Mouse (Mus musculus): ENCODE data around the gene Emd. TPM values are rescaled to one million over a fixed set of nuclear protein-coding genes. Genes with fewer than 3 reads are reported as not detected.

The Emd gene
- polyA plus RNA-seq, 1 experiment from 2014 or later = 28.1 TPM

DNA sequence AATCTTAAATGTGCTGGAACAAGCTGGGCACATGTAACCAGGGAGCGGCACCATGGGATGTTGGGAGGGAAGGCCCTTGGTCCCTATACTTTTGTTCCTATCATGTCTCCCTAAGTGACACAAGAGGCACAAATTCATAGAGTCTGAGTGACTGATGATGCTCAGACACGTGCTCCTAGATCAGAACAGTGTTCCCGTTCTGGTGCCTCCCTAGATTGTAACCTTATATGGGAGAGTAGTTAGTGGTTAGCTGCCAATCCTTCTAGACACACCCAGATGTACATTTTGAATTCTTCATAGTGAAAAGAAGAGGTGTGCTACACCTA lies 15.2 kb downstream of the Emd start:
- Histone ChIP-seq H3K27me3 (ENCODE audit: control insufficient read depth, insufficient read depth, low read length) (no peaks in the 10 kb centered on the region), H3K27ac (ENCODE audit: low read depth, low read length) (peak overlapping the region; percentile 91), H3K4me3 (ENCODE audit: low read length) (peak overlapping the region; percentile 62), H3K36me3 (ENCODE audit: control insufficient read depth, insufficient read depth, low read length) (peaks cover 9% of the 10 kb centered on the region; the same call in 1 of the 2 replicates), H3K9ac (ENCODE audit: low read depth, low read length) (peak overlapping the region; percentile 52), H3K4me2 (replicated peaks; ENCODE audit: low read depth, low read length) (peak overlapping the region; percentile 40), H3K9me3 (ENCODE audit: control insufficient read depth, low read length) (no peaks in the 10 kb centered on the region), H3K4me1 (ENCODE audit: control insufficient read depth, insufficient read depth, low read length) (no peaks in the 10 kb centered on the region)
- WGBS = 31% methylated on average over 3 of the region's 3 CpGs
- peak; percentile 39 for ATAC-seq (ENCODE audit: low FRiP score, low TSS enrichment)

- peak within 1 kb of the TSS; percentile 91 for H3K27ac ChIP-seq (ENCODE audit: low read depth, low read length)
- peak; percentile 92 for ATAC-seq (ENCODE audit: low FRiP score, low TSS enrichment)
- peaks cover 9% of the 10 kb centered on the region; the same call in 1 of the 2 replicates for H3K36me3 ChIP-seq (ENCODE audit: control insufficient read depth, insufficient read depth, low read length)
- peak within 1 kb of the TSS; percentile 46 for H3K4me2 ChIP-seq (replicated peaks; ENCODE audit: low read depth, low read length)
- no peaks in the 10 kb centered on the region for H3K27me3 ChIP-seq (ENCODE audit: control insufficient read depth, insufficient read depth, low read length)
- no peaks in the 10 kb centered on the region for H3K9me3 ChIP-seq (ENCODE audit: control insufficient read depth, low read length)
- H3K4me3 ChIP-seq (ENCODE audit: low read length) = peak within 1 kb of the TSS; percentile 62
- no peaks in the 10 kb centered on the region for H3K4me1 ChIP-seq (ENCODE audit: control insufficient read depth, insufficient read depth, low read length)
- H3K9ac ChIP-seq (ENCODE audit: low read depth, low read length) = peak within 1 kb of the TSS; percentile 81
- WGBS = 25% methylated on average over 42 of the region's 42 CpGs
Observed at GRCm38 (mm10) chrX:74270062-74270901, 15.8 kb downstream of the Emd start, which contains the start of gene Rpl10. Rpl10 (plus strand) TSS chrX:74270812.

- no peak for ATAC-seq (ENCODE audit: low FRiP score, low TSS enrichment)
- peak overlapping the region; percentile 62 for H3K4me3 ChIP-seq (ENCODE audit: low read length)
- peak overlapping the region; percentile 46 for H3K4me2 ChIP-seq (replicated peaks; ENCODE audit: low read depth, low read length)
- peaks cover 9% of the 10 kb centered on the region; the same call in 1 of the 2 replicates for H3K36me3 ChIP-seq (ENCODE audit: control insufficient read depth, insufficient read depth, low read length)
- H3K9ac ChIP-seq (ENCODE audit: low read depth, low read length) = peak overlapping the region; percentile 81
- WGBS = 24% methylated on average over 27 of the region's 27 CpGs
- no peaks in the 10 kb centered on the region for H3K9me3 ChIP-seq (ENCODE audit: control insufficient read depth, low read length)
- H3K27ac ChIP-seq (ENCODE audit: low read depth, low read length) = peak overlapping the region; percentile 77
- H3K4me1 ChIP-seq (ENCODE audit: control insufficient read depth, insufficient read depth, low read length) = no peaks in the 10 kb centered on the region
- no peaks in the 10 kb centered on the region for H3K27me3 ChIP-seq (ENCODE audit: control insufficient read depth, insufficient read depth, low read length)
Observed at GRCm38 (mm10) chrX:74270902-74271551, 16.5 kb downstream of the Emd start.

- no peak overlapping the region for H3K4me2 ChIP-seq (replicated peaks; ENCODE audit: low read depth, low read length)
- no peak overlapping the region for H3K9ac ChIP-seq (ENCODE audit: low read depth, low read length)
- no peaks in the 10 kb centered on the region for H3K9me3 ChIP-seq (ENCODE audit: control insufficient read depth, low read length)
- H3K36me3 ChIP-seq (ENCODE audit: control insufficient read depth, insufficient read depth, low read length) = peaks cover 9% of the 10 kb centered on the region; the same call in 1 of the 2 replicates
- WGBS = 36% methylated on average over 10 of the region's 10 CpGs
- ATAC-seq (ENCODE audit: low FRiP score, low TSS enrichment) = no peak
- no peaks in the 10 kb centered on the region for H3K4me1 ChIP-seq (ENCODE audit: control insufficient read depth, insufficient read depth, low read length)
- no peak overlapping the region for H3K4me3 ChIP-seq (ENCODE audit: low read length)
- H3K27ac ChIP-seq (ENCODE audit: low read depth, low read length) = no peak overlapping the region
- H3K27me3 ChIP-seq (ENCODE audit: control insufficient read depth, insufficient read depth, low read length) = no peaks in the 10 kb centered on the region
Observed at GRCm38 (mm10) chrX:74273422-74274322, 19.2 kb downstream of the Emd start.

DNA sequence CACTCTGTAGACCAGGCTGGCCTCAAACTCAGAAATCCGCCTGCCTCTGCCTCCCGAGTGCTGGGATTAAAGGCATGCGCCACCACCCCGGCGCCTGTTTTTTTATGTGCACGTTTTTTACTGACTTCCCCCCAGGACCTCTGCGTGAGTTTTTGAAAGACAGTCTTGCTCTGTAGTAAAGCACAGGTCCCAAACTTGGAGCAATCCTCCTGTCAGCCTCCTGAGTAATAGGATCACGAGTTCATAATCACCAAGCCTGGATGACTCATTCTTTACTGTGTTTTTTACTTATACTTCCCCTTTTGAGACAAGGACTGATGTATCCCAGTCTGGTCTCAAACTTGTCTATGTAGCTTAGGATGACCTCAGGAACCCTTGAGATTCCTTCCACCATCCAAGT lies 23.4 kb downstream of the Emd start:
- Histone ChIP-seq H3K4me2 (replicated peaks; ENCODE audit: low read depth, low read length) (no peak overlapping the region), H3K4me1 (ENCODE audit: control insufficient read depth, insufficient read depth, low read length) (no peaks in the 10 kb centered on the region), H3K9me3 (ENCODE audit: control insufficient read depth, low read length) (no peaks in the 10 kb centered on the region), H3K27ac (ENCODE audit: low read depth, low read length) (no peak overlapping the region), H3K36me3 (ENCODE audit: control insufficient read depth, insufficient read depth, low read length) (peaks cover 5% of the 10 kb centered on the region; the same call in 1 of the 2 replicates), H3K4me3 (ENCODE audit: low read length) (no peak overlapping the region), H3K27me3 (ENCODE audit: control insufficient read depth, insufficient read depth, low read length) (no peaks in the 10 kb centered on the region), H3K9ac (ENCODE audit: low read depth, low read length) (no peak overlapping the region)
- 80% methylated on average over 8 of the region's 8 CpGs for WGBS
- ATAC-seq (ENCODE audit: low FRiP score, low TSS enrichment) = no peak

DNA sequence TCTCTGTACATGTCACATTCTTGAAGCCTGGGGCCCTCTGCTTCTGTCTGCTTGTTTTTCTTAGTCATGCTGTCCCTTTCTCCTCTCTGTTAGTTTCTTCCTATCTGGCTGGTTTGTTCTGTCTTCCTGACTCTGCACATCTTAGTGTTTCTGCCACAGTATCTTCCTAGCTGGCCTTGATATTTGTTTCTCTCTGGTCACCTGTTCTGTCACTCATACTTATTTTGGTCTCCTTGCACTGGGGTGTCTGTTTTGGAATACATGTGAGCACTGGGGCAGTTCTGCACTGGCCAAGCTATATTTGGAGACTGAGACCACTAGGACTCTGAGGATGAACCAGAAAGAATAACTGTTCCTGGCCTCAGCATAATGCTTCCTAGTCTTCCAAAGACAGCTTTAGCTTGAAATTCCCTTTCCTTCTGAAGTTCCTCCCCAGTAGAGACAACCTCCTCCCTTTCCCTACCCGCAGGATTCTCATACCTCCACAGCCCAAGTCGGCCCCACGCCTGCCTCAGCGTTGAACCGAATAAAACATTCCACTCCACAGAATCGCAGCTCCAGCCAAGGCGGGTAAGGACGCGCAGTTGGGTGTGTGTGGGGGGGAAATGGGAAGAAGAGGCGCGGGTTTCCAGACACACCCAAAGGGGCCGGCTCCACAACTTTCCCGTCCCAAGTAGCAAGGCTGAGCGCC lies 26.7 kb downstream of the Emd start:
- Histone ChIP-seq H3K9me3 (ENCODE audit: control insufficient read depth, low read length) (no peaks in the 10 kb centered on the region), H3K4me1 (ENCODE audit: control insufficient read depth, insufficient read depth, low read length) (no peaks in the 10 kb centered on the region), H3K4me3 (ENCODE audit: low read length) (peak overlapping the region; percentile 62), H3K9ac (ENCODE audit: low read depth, low read length) (peak overlapping the region; percentile 74; the same call in 1 of the 2 replicates), H3K27ac (ENCODE audit: low read depth, low read length) (peak overlapping the region; percentile 43; the same call in 1 of the 2 replicates), H3K4me2 (replicated peaks; ENCODE audit: low read depth, low read length) (peak overlapping the region; percentile 67), H3K27me3 (ENCODE audit: control insufficient read depth, insufficient read depth, low read length) (no peaks in the 10 kb centered on the region), H3K36me3 (ENCODE audit: control insufficient read depth, insufficient read depth, low read length) (no peaks in the 10 kb centered on the region)
- no peak for ATAC-seq (ENCODE audit: low FRiP score, low TSS enrichment)
- WGBS = 23% methylated on average over 14 of the region's 14 CpGs

GRCm38 (mm10) chrX:74281732-74282394 lies 27.4 kb downstream of the Emd start, which contains the start of the genes Taz and Dnase1l1:
Taz (plus strand) TSS chrX:74281912.
Dnase1l1 (minus strand) TSS chrX:74282337.
- peak within 1 kb of the TSS; percentile 62 for H3K4me3 ChIP-seq (ENCODE audit: low read length)
- peak within 1 kb of the TSS; percentile 67 for H3K4me2 ChIP-seq (replicated peaks; ENCODE audit: low read depth, low read length)
- H3K36me3 ChIP-seq (ENCODE audit: control insufficient read depth, insufficient read depth, low read length) = no peaks in the 10 kb centered on the region
- ATAC-seq (ENCODE audit: low FRiP score, low TSS enrichment) = peak; percentile 95
- no peaks in the 10 kb centered on the region for H3K9me3 ChIP-seq (ENCODE audit: control insufficient read depth, low read length)
- H3K27ac ChIP-seq (ENCODE audit: low read depth, low read length) = peak within 1 kb of the TSS; percentile 77; the same call in 1 of the 2 replicates
- no peaks in the 10 kb centered on the region for H3K4me1 ChIP-seq (ENCODE audit: control insufficient read depth, insufficient read depth, low read length)
- no peaks in the 10 kb centered on the region for H3K27me3 ChIP-seq (ENCODE audit: control insufficient read depth, insufficient read depth, low read length)
- 25% methylated on average over 16 of the region's 16 CpGs for WGBS
- peak within 1 kb of the TSS; percentile 74 for H3K9ac ChIP-seq (ENCODE audit: low read depth, low read length)

Data from kidney, embryonic 14.5 days (tissue).